Mouse (Mus musculus) natural killer cell, adult 2 months (primary cell): Measurements from ENCODE around the gene Rpl18.
A peak's percentile ranks its signal among the peaks of the same experiment; 100 is the strongest.

ENCODE experiments used
- DNase-seq, 2 experiments: peaks; one replicate each; pipeline ENCODE4 v3.0.0; 2022; ENCODE audit warnings: low spot score in 2 of 2

Gene Rpl18

GRCm38 (mm10) chr7:45713881-45714520 lies 1.3 kb upstream of the Rpl18 start:
- no peak for DNase-seq

DNA sequence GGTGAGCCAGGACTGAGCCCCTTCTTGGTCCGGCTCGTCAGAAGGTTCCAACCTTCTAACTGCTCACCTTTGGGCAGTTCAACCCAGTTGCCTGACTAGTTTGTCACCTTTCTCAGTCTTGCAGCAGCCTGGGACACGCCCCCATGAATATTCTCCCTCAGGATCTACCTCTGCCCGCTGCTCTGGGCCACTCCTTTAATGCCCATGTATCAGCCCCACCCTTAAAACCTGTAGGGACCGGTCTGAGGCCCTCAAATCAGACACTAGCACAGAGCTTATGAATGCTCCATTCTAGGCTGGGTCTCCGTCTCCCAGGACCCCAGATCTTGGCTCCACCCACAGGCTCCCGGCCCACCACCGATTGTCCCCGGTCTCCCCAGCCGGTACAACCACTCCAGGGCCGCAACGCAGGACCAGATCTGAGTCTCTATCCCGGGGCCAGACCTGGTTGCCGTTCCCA lies 597 bp upstream of the Rpl18 start:
- no peak for DNase-seq

GRCm38 (mm10) chr7:45715741-45716459 lies 643 bp downstream of the Rpl18 start:
- no peak for DNase-seq

- DNase-seq: no peak
Observed at GRCm38 (mm10) chr7:45716460-45716857, 1.2 kb downstream of the Rpl18 start.

DNA sequence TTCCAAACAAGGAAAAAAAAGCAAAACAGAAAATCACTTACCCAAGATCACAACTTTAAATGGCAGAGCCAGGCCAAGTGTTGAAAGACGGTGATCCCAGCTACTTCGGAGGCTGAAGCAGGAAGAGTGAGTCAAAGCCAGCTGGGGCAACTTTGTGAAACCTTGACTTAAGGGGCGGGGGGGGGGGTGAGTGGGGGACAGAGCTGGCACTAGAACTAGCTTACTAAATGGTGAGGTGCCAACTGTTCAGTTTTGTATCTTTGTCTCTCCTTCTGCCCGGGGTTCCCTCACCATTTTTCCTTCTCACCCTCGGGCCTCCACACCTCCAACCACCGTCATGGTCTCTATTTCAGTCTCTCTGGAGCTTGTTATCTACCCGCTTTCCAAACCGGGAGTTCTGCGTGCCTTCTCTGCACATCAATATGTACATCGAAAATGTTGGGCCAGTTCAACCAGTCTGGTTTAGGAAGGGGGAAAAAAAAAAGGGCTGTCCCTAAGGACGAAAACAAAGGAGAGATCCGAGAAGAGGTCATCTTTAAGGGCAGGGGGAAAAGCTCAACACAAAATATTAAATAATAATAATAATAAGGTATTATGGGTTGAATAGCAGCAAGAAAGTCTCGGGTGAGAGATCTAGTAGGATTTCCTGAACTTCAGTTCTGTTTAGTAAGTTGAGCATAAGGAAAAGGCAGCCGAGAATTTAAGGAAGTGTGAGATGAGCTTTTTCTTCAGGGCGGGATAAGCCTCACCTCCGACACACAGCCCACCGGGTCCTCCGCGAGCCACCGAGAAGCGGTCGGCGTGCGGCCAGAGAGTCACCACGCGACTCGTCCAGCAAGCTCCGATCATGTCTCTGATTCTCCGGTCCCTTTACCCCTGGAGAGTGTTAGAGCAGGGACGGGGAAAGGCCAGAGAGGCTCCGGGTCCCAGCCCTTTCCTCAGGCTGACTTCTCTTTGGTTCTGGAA lies 2.0 kb downstream of the Rpl18 start:
- DNase-seq: no peak

- DNase-seq: peak; percentile 97 to 98
Observed at GRCm38 (mm10) chr7:45717918-45718297, 2.7 kb downstream of the Rpl18 start, which contains the start of gene Sphk2. TSS of gene Sphk2 (minus strand) at chr7:45718002.

GRCm38 (mm10) chr7:45718331-45718730 lies 3.1 kb downstream of the Rpl18 start:
- no peak for DNase-seq

DNA sequence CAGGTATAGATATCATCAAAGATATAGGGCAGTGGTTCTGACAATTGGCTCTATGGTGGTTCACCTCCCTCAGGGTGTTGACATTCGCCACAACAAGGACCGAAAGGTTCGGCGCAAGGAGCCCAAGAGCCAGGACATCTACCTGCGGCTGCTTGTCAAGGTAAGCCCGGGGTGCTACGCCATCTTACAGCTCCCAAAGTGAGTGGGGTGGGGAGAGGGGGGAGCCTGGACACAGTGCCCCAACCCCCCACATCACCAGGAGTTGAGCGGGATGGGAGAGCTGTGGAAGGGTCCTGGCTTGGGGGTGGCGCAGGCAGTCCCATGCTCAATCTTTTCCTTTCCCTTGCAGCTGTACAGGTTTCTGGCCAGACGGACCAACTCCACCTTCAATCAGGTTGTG lies 3.9 kb downstream of the Rpl18 start:
- no peak for DNase-seq

DNA sequence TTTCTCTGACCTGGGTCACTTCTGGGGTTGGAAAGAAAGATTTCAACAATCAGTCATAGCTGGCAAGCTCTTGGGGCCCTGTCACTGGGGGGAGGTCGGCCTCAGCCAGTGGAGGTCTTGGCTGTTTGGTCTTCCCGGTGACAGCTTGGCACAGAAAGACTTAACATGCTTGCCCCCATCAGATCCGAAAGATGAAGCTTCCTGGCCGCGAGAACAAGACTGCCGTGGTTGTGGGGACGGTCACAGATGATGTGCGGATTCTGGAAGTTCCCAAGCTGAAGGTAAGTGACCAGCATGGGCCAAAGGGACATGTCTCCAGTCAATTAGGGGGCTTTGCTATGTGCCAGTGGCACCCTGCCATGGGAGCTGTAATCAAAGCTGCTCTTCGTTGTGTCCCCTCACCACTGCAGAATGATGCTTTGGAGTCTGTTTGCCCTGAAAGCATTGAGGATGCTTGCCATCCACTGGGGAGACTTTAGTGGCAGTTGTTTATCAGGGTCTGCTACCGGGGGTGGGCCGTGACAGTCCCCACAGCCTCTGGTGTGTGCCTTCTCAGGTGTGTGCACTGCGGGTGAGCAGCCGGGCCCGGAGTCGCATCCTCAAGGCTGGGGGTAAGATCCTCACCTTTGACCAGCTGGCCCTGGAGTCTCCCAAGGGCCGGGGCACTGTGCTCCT lies 4.6 kb downstream of the Rpl18 start:
- no peak for DNase-seq

GRCm38 (mm10) chr7:45720413-45721233 lies 5.4 kb downstream of the Rpl18 start, which contains the start of gene Fam83e:
TSS of gene Fam83e (plus strand) at chr7:45721212.
- DNase-seq: no peak

DNA sequence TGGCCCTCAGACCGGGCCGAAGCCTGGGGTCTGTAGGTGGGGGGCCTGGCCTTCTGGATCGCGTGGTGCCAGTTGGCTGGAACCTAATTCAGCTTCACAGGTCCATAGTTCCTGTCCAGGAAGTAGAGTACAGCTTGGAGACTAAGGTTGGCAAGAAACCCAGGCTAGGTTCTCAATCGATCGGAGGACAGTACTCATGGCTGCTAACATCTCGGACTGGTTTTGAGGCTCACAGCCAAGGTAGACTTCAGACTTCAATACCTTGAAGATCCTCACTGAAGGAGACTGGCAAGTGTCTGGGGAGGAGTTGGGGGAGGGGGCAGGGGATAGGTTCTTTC lies 5.9 kb downstream of the Rpl18 start:
- DNase-seq: no peak

GRCm38 (mm10) chr7:45721642-45722347 lies 6.5 kb downstream of the Rpl18 start:
- DNase-seq: no peak

DNA sequence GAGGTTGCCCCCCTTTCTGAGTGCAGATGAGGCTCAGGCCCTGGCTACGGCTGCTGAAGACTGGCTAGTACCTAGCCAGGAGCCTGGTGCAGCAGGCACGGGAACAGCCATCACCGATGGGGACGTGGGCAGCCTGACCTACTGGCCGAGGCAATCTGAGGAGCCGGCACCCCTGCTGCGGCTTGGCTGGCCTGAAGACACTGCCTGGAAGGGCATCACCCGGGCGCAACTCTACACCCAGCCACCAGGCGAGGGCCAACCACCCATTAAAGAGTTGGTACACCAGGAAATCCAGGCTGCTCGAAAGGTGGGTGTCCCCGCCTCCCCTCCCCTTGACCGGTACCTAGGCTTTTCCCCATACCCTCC lies 7.1 kb downstream of the Rpl18 start:
- no peak for DNase-seq

DNA sequence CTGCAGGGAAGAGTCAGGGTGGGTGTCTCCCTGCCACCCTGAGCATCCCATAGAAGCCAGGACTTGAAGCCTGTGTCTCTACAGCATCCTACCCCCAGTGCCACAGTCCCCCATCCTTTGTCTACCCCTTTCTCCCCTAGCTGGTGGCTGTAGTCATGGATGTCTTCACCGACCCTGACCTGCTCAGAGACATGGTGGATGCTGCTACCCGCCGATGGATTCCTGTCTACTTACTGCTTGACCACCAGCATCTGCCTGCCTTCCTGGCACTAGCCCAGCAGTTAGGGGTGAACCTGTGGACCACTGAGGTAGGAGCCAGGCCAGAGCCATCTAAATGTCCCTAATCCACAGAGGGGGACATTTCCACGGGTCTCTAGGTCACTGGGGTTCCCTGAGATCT lies 8.0 kb downstream of the Rpl18 start:
- no peak for DNase-seq

GRCm38 (mm10) chr7:45723781-45724180 lies 8.5 kb downstream of the Rpl18 start:
- DNase-seq: no peak

- DNase-seq: no peak
Observed at GRCm38 (mm10) chr7:45725151-45725550, 9.9 kb downstream of the Rpl18 start.

DNA sequence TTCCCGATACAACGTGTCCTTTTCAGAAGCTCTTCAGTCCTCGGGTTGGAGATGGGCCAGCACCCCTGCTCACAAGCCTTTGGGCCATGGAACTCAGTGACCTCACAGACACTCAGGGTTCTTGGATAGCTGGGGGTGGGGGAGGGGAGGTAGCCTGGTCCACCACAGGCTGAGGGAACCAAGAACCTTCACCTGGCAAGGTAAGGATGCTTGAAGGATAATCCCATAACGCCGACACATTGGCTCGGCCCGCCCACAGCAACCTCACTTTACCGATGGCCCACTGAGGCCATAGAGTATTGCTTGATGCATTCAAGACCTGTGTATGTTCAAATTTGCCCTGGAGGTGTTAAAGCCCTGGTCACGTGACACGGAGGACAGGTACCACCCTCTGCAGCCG lies 10.5 kb downstream of the Rpl18 start, which contains the start of gene Spaca4:
Gene Spaca4 (minus strand): TSS at position 101 of the 400 bp plus-strand sequence.
- DNase-seq: no peak

DNA sequence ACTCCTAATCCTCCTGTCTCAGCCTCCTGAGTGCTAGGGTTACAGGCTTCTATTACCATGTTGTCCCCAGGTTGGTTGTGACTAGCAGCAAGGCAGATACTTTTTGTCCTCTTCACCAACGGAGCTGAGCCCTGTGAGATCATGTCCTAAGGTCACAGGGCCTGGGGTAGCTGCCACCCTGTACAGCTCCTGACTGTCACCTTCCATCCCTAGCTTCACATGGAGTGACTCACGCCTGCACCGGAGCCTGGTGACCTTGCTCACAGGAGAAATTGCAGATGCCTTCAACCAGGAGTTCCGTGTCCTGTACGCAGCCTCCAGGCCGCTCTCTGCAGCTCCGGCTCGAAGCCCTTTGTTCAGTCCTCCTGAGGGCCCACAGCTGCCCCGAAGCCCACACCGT lies 11.2 kb downstream of the Rpl18 start:
- no peak for DNase-seq

GRCm38 (mm10) chr7:45727625-45728024 lies 12.4 kb downstream of the Rpl18 start:
- DNase-seq: no peak
